Mouse (Mus musculus): ENCODE data around the gene Foxn3. TPM values are rescaled to one million over a fixed set of nuclear protein-coding genes. Genes with fewer than 3 reads are reported as not detected.

The Foxn3 gene
- total RNA-seq, 2 experiments from 2014 or later, result 26.7 to 164 TPM

- ATAC-seq (replicated peaks; ENCODE audit: poor library complexity, severe bottlenecking), result no peak
Observed at GRCm38 (mm10) chr12:99431541-99431940, 131.8 kb downstream of the Foxn3 start.

GRCm38 (mm10) chr12:99430992-99431391 is 132.4 kb downstream of the Foxn3 start:
- no peak for ATAC-seq (replicated peaks; ENCODE audit: poor library complexity, severe bottlenecking)

GRCm38 (mm10) chr12:99429101-99429500 is 134.3 kb downstream of the Foxn3 start:
- ATAC-seq (replicated peaks; ENCODE audit: poor library complexity, severe bottlenecking), result no peak

GRCm38 (mm10) chr12:99426207-99426916 is 137.0 kb downstream of the Foxn3 start:
- ATAC-seq (replicated peaks; ENCODE audit: poor library complexity, severe bottlenecking), result no peak

GRCm38 (mm10) chr12:99419396-99419760 is 144.0 kb downstream of the Foxn3 start:
- ATAC-seq (replicated peaks; ENCODE audit: poor library complexity, severe bottlenecking), result no peak

GRCm38 (mm10) chr12:99418476-99419395 is 144.6 kb downstream of the Foxn3 start:
- ATAC-seq (replicated peaks; ENCODE audit: poor library complexity, severe bottlenecking), result no peak

GRCm38 (mm10) chr12:99417885-99418284 is 145.5 kb downstream of the Foxn3 start:
- ATAC-seq (replicated peaks; ENCODE audit: poor library complexity, severe bottlenecking), result no peak

GRCm38 (mm10) chr12:99415538-99415937 is 147.8 kb downstream of the Foxn3 start:
- no peak for ATAC-seq (replicated peaks; ENCODE audit: poor library complexity, severe bottlenecking)

GRCm38 (mm10) chr12:99412496-99412895 is 150.9 kb downstream of the Foxn3 start:
- ATAC-seq (replicated peaks; ENCODE audit: poor library complexity, severe bottlenecking), result no peak

- ATAC-seq (replicated peaks; ENCODE audit: poor library complexity, severe bottlenecking), result no peak
Observed at GRCm38 (mm10) chr12:99412034-99412433, 151.3 kb downstream of the Foxn3 start.

- ATAC-seq (replicated peaks; ENCODE audit: poor library complexity, severe bottlenecking), result no peak
Observed at GRCm38 (mm10) chr12:99408651-99409050, 154.7 kb downstream of the Foxn3 start.

- no peak for ATAC-seq (replicated peaks; ENCODE audit: poor library complexity, severe bottlenecking)
Observed at GRCm38 (mm10) chr12:99408089-99408488, 155.3 kb downstream of the Foxn3 start.

- peak; percentile 47 for ATAC-seq (replicated peaks; ENCODE audit: poor library complexity, severe bottlenecking)
Observed at GRCm38 (mm10) chr12:99407318-99407716, 156.1 kb downstream of the Foxn3 start.

- peak; percentile 20; the same call in 1 of the 2 replicates for ATAC-seq (replicated peaks; ENCODE audit: poor library complexity, severe bottlenecking)
Observed at GRCm38 (mm10) chr12:99406697-99407317, 156.6 kb downstream of the Foxn3 start.

- 0 out of 2 replicates have a peak, but pooled peaks have one; percentile 22 for ATAC-seq (replicated peaks; ENCODE audit: poor library complexity, severe bottlenecking)
Observed at GRCm38 (mm10) chr12:99406254-99406653, 157.1 kb downstream of the Foxn3 start.

- no peak for ATAC-seq (replicated peaks; ENCODE audit: poor library complexity, severe bottlenecking)
Observed at GRCm38 (mm10) chr12:99405401-99405800, 158.0 kb downstream of the Foxn3 start.

- ATAC-seq (replicated peaks; ENCODE audit: poor library complexity, severe bottlenecking), result no peak
Observed at GRCm38 (mm10) chr12:99403004-99403403, 160.4 kb downstream of the Foxn3 start.

GRCm38 (mm10) chr12:99400907-99401306 is 162.5 kb downstream of the Foxn3 start:
- ATAC-seq (replicated peaks; ENCODE audit: poor library complexity, severe bottlenecking), result no peak

GRCm38 (mm10) chr12:99399575-99399974 is 163.8 kb downstream of the Foxn3 start:
- no peak for ATAC-seq (replicated peaks; ENCODE audit: poor library complexity, severe bottlenecking)

GRCm38 (mm10) chr12:99396461-99396860 is 166.9 kb downstream of the Foxn3 start:
- ATAC-seq (replicated peaks; ENCODE audit: poor library complexity, severe bottlenecking), result no peak

- ATAC-seq (replicated peaks; ENCODE audit: poor library complexity, severe bottlenecking), result no peak
Observed at GRCm38 (mm10) chr12:99395082-99395481, 168.3 kb downstream of the Foxn3 start.
